Mouse (Mus musculus): ENCODE data around the gene Kbtbd3. TPM values are rescaled to one million over a fixed set of nuclear protein-coding genes. Genes with fewer than 3 reads are reported as not detected.
A peak's percentile ranks its signal among the peaks of the same experiment; 100 is the strongest.

The Kbtbd3 gene
- total RNA-seq (2021): 2.6 and 3.7 TPM in 2 replicates
- long read RNA-seq, experiment 1, transcript Kbtbd3-201 (3 exons, 2,231 nt): major isoform, 6 of 10 reads
- long read RNA-seq, experiment 1, partial matches to known transcripts: 2 of 10 reads
- long read RNA-seq, experiment 1, other reads (novel, unspliced or antisense): 0 of 10 reads
- long read RNA-seq, experiment 2, transcript Kbtbd3-201 (3 exons, 2,231 nt): major isoform, 6 of 12 reads
- long read RNA-seq, experiment 2, partial matches to known transcripts: 1 of 12 reads
- long read RNA-seq, experiment 2, other reads (novel, unspliced or antisense): 1 of 12 reads

GRCm38 (mm10) chr9:4309351-4310085 lies at the start of gene Kbtbd3, which contains the start of gene Aasdhppt:
Gene Kbtbd3 (plus strand): TSS chr9:4309833.
Gene Aasdhppt (minus strand): TSS chr9:4309471.
- DNase-seq: peak; percentile 99

- DNase-seq: peak; percentile 47
Observed at GRCm38 (mm10) chr9:4259841-4260745, 49.5 kb upstream of the Kbtbd3 start.

GRCm38 (mm10) chr9:4260746-4261090 lies 48.9 kb upstream of the Kbtbd3 start:
- DNase-seq: no peak

- no peak for DNase-seq
Observed at GRCm38 (mm10) chr9:4266881-4267280, 42.8 kb upstream of the Kbtbd3 start.

- no peak for DNase-seq
Observed at GRCm38 (mm10) chr9:4283850-4284249, 25.8 kb upstream of the Kbtbd3 start.

GRCm38 (mm10) chr9:4300466-4300865 lies 9.2 kb upstream of the Kbtbd3 start:
- DNase-seq: no peak

- DNase-seq: no peak
Observed at GRCm38 (mm10) chr9:4304867-4305266, 4.8 kb upstream of the Kbtbd3 start.

GRCm38 (mm10) chr9:4308628-4309350 lies 844 bp upstream of the Kbtbd3 start:
- peak; percentile 12 for DNase-seq

GRCm38 (mm10) chr9:4310706-4311105 lies 1.1 kb downstream of the Kbtbd3 start:
- no peak for DNase-seq

GRCm38 (mm10) chr9:4311162-4311561 lies 1.5 kb downstream of the Kbtbd3 start:
- no peak for DNase-seq

GRCm38 (mm10) chr9:4313946-4314345 lies 4.3 kb downstream of the Kbtbd3 start:
- DNase-seq: no peak

GRCm38 (mm10) chr9:4315746-4316145 lies 6.1 kb downstream of the Kbtbd3 start:
- no peak for DNase-seq

GRCm38 (mm10) chr9:4318939-4319721 lies 9.5 kb downstream of the Kbtbd3 start:
- no peak for DNase-seq

- DNase-seq: no peak
Observed at GRCm38 (mm10) chr9:4353163-4353562, 43.5 kb downstream of the Kbtbd3 start.

GRCm38 (mm10) chr9:4375828-4376639 lies 66.4 kb downstream of the Kbtbd3 start, which contains the start of gene Msantd4:
Gene Msantd4 (plus strand): TSS chr9:4376562.
- DNase-seq: peak; percentile 99

GRCm38 (mm10) chr9:4376640-4377120 lies 67.0 kb downstream of the Kbtbd3 start:
- peak; percentile 53 for DNase-seq
